Mouse (Mus musculus): ENCODE measurements around the gene Gata3. TPM values are rescaled to one million over a fixed set of nuclear protein-coding genes. Genes with fewer than 3 reads are reported as not detected.

Gene Gata3
- total RNA-seq, 2 experiments from 2014 or later, result 12.8 to 13.5 TPM

GRCm38 (mm10) chr2:9886031-9886430 is 3.8 kb downstream of the Gata3 start:
- no peak for DNase-seq

- DNase-seq, result no peak
Observed at GRCm38 (mm10) chr2:9885217-9885770, 4.5 kb downstream of the Gata3 start.

GRCm38 (mm10) chr2:9884533-9885216 is 5.2 kb downstream of the Gata3 start:
- no peak for DNase-seq

GRCm38 (mm10) chr2:9883803-9884532 is 5.9 kb downstream of the Gata3 start:
- DNase-seq, result no peak

GRCm38 (mm10) chr2:9882926-9883802 is 6.7 kb downstream of the Gata3 start:
- DNase-seq, result no peak

- DNase-seq, result peak; percentile 49 to 50
Observed at GRCm38 (mm10) chr2:9882371-9882925, 7.4 kb downstream of the Gata3 start.

- DNase-seq, result no peak
Observed at GRCm38 (mm10) chr2:9881611-9882023, 8.2 kb downstream of the Gata3 start.

GRCm38 (mm10) chr2:9881051-9881591 is 8.7 kb downstream of the Gata3 start, which contains the start of gene 4930412O13Rik:
Gene 4930412O13Rik, plus strand, starts transcription at chr2:9881252.
- no peak for DNase-seq

GRCm38 (mm10) chr2:9880271-9880670 is 9.6 kb downstream of the Gata3 start:
- no peak for DNase-seq

- peak; percentile 94 to 96 for DNase-seq
Observed at GRCm38 (mm10) chr2:9879493-9879892, 10.3 kb downstream of the Gata3 start.

GRCm38 (mm10) chr2:9879092-9879491 is 10.7 kb downstream of the Gata3 start:
- DNase-seq, result no peak

GRCm38 (mm10) chr2:9878564-9879081 is 11.2 kb downstream of the Gata3 start:
- peak; percentile 62 to 64 for DNase-seq

GRCm38 (mm10) chr2:9877966-9878563 is 11.8 kb downstream of the Gata3 start:
- DNase-seq, result no peak

- DNase-seq, result no peak
Observed at GRCm38 (mm10) chr2:9877326-9877690, 12.5 kb downstream of the Gata3 start.

- no peak for DNase-seq
Observed at GRCm38 (mm10) chr2:9876621-9877325, 13.1 kb downstream of the Gata3 start.

GRCm38 (mm10) chr2:9875676-9876357 is 14.0 kb downstream of the Gata3 start:
- DNase-seq, result no peak

GRCm38 (mm10) chr2:9875220-9875619 is 14.6 kb downstream of the Gata3 start:
- DNase-seq, result no peak

GRCm38 (mm10) chr2:9874467-9875219 is 15.2 kb downstream of the Gata3 start:
- no peak for DNase-seq

GRCm38 (mm10) chr2:9873757-9874156 is 16.1 kb downstream of the Gata3 start:
- DNase-seq, result no peak

Measured in adrenal gland, postnatal 36 days (tissue).